Mouse (Mus musculus) limb, embryonic 13.5 days (tissue): ENCODE results near the gene Itpr3. TPM values are rescaled to one million over a fixed set of nuclear protein-coding genes. Genes with fewer than 3 reads are reported as not detected.

Source experiments
- ATAC-seq: fragments of 200-750 bp; cut with Nextera tagmentation; 2 replicates; pipeline ENCODE4 v1.8.0; 2017; ENCODE audit warnings: low read depth, moderate number of reproducible peaks, moderate TSS enrichment; ENCODE audit not compliant: low FRiP score
- H3K27ac ChIP-seq: fragments of 300-500 bp; sonication (generic); 2 replicates; pipeline ENCODE4 v1.5.1; 2015; ENCODE audit warnings: inconsistent platforms, mild to moderate bottlenecking, moderate library complexity
- H3K27me3 ChIP-seq: fragments of 300-500 bp; sonication (generic); 2 replicates; pipeline ENCODE4 v1.6.1; 2015; ENCODE audit warnings: mild to moderate bottlenecking, inconsistent platforms
- H3K36me3 ChIP-seq: fragments of 300-500 bp; sonication (generic); 2 replicates; pipeline ENCODE4 v1.6.1; 2015; ENCODE audit warnings: inconsistent platforms, mild to moderate bottlenecking, moderate library complexity
- H3K4me1 ChIP-seq: fragments of 300-500 bp; sonication (generic); 2 replicates; pipeline ENCODE4 v1.6.1; 2015; ENCODE audit warnings: inconsistent platforms
- H3K4me2 ChIP-seq: fragments of 300-500 bp; sonication (generic); replicated peaks from 2 replicates; pipeline ENCODE4 v1.6.1; 2015; ENCODE audit warnings: inconsistent platforms, mild to moderate bottlenecking, moderate library complexity
- H3K4me3 ChIP-seq: fragments of 300-500 bp; sonication (generic); 2 replicates; pipeline ENCODE4 v1.5.1; 2015; ENCODE audit warnings: moderate library complexity, mild to moderate bottlenecking, inconsistent platforms
- H3K9ac ChIP-seq: fragments of 300-500 bp; sonication (generic); 2 replicates; pipeline ENCODE4 v1.6.1; 2015; ENCODE audit warnings: mild to moderate bottlenecking, inconsistent platforms
- H3K9me3 ChIP-seq: fragments of 300-500 bp; sonication (generic); 2 replicates; pipeline ENCODE4 v1.6.1; 2016; ENCODE audit warnings: inconsistent platforms
- WGBS: fragments of 180-500 bp; shearing (Covaris S2); methylation state at CpG from one replicate; pipeline ENCODE4 v1.1.7; 2015; 5-methylcytosine and 5-hydroxymethylcytosine counted together
- polyA plus RNA-seq: library from polyadenylated mRNA; unstranded; fragments of >200 nt; fragmentation: Nextera tagmentation; extraction: Ambion mirVana; gene quantifications from 2 replicates; pipeline ENCODE4 v1.2.1, GENCODE M21; 2015

Gene Itpr3
- polyA plus RNA-seq, 1 experiment from 2014 or later, result 3.3 TPM

GRCm38 (mm10) chr17:27105698-27106470 is 48.8 kb downstream of the Itpr3 start:
- WGBS, result 77% methylated on average over 16 of the region's 18 CpGs

DNA sequence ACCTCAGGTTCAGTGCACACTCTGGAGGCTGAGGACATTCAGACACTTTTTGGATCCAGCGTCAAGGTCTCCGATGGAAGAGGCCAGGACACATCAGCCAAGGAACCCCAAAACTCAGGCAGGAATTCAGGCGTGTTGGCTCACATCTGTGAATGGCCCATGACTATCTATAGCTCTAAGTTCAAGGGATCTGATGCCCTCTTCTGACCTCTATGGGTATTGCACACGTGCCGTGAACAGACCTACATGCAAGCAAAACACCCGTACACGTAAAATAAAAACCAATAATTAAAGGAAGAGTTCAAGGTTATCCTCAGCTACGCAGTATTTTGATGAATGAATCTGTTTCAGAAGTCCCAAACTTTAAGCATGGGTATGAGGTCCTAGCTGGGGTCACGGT is 49.6 kb downstream of the Itpr3 start:
- Histone ChIP-seq H3K9ac (no peak overlapping the region), H3K4me2 (no peak overlapping the region), H3K4me3 (no peak overlapping the region), H3K27ac (no peak overlapping the region), H3K4me1 (peaks cover 10% of the 10 kb centered on the region; the same call in 1 of the 2 replicates), H3K9me3 (no peaks in the 10 kb centered on the region), H3K27me3 (no peaks in the 10 kb centered on the region), H3K36me3 (peaks cover 26% of the 10 kb centered on the region)
- ATAC-seq, result no peak
- WGBS, result 83% methylated on average over 9 of the region's 9 CpGs

More at GRCm38 (mm10) chr17:27105698-27106470, 48.8 kb downstream of the Itpr3 start:
- no peak overlapping the region for H3K9ac ChIP-seq
- no peaks in the 10 kb centered on the region for H3K9me3 ChIP-seq
- H3K4me2 ChIP-seq, result no peak overlapping the region
- no peaks in the 10 kb centered on the region for H3K27me3 ChIP-seq
- H3K4me1 ChIP-seq, result peaks cover 10% of the 10 kb centered on the region; the same call in 1 of the 2 replicates
- no peak overlapping the region for H3K27ac ChIP-seq
- H3K36me3 ChIP-seq, result peaks cover 17% of the 10 kb centered on the region
- no peak overlapping the region for H3K4me3 ChIP-seq
- ATAC-seq, result no peak

- 82% methylated on average over 6 of the region's 6 CpGs for WGBS
- Histone ChIP-seq H3K27ac (no peak overlapping the region), H3K4me3 (no peak overlapping the region), H3K4me1 (0 out of 2 replicates have a peak, but pooled peaks cover 5% of the 10 kb centered on the region), H3K9me3 (no peaks in the 10 kb centered on the region), H3K9ac (no peak overlapping the region), H3K27me3 (no peaks in the 10 kb centered on the region), H3K36me3 (peaks cover 32% of the 10 kb centered on the region), H3K4me2 (no peak overlapping the region)
- no peak for ATAC-seq
Measured at GRCm38 (mm10) chr17:27107936-27108335, 50.8 kb downstream of the Itpr3 start.

- no peaks in the 10 kb centered on the region for H3K4me1 ChIP-seq
- no peak for ATAC-seq
- no peak overlapping the region for H3K4me3 ChIP-seq
- no peaks in the 10 kb centered on the region for H3K27me3 ChIP-seq
- H3K9ac ChIP-seq, result no peak overlapping the region
- no peaks in the 10 kb centered on the region for H3K9me3 ChIP-seq
- no peak overlapping the region for H3K27ac ChIP-seq
- 91% methylated on average over 7 of the region's 7 CpGs for WGBS
- peaks cover 50% of the 10 kb centered on the region for H3K36me3 ChIP-seq
- no peak overlapping the region for H3K4me2 ChIP-seq
Measured at GRCm38 (mm10) chr17:27110072-27110471, 53.0 kb downstream of the Itpr3 start.

DNA sequence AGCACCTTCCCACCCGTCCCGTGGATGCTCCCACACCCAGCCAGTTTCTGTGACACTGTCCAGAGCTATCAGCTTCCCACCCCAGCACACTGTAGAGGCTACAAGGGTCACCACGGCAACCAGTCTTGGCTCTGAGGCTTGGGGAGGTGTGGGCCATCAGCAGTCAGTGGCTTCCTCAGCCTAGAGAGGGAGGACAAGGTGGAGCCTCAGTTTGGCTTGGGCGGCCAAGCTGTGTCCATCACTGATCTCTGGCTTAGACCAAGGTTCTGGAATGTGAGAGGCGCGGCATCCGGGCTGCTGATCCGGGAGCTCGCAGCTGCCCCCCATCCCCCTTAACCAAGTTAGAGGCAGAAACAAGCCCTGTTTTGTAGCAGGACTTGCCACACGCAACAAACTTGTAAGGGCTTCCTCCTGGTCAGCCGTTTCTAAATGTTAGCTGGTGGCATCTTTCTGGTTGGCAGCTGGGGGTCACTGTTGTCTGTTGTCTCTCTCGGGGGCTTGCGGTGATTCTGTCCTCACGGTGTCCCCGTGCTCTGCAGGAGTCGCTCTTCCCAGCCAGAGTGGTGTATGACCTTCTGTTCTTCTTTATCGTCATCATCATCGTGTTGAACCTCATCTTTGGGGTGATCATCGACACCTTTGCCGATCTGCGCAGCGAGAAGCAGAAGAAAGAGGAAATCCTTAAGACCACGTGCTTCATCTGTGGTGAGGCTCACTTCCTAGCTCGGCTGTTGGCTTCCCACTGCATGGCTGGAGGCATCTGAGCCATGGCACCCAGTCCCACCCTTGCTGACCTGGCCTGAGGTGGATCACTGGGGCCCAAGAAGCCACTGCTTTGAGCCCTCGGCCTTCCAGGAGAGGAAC is 61.8 kb downstream of the Itpr3 start:
- Histone ChIP-seq H3K27me3 (no peaks in the 10 kb centered on the region), H3K4me2 (no peak overlapping the region), H3K4me1 (peaks cover 13% of the 10 kb centered on the region), H3K36me3 (peaks cover 84% of the 10 kb centered on the region), H3K9ac (no peak overlapping the region), H3K4me3 (no peak overlapping the region), H3K9me3 (no peaks in the 10 kb centered on the region), H3K27ac (no peak overlapping the region)
- 88% methylated on average over 25 of the region's 25 CpGs for WGBS
- ATAC-seq, result no peak

DNA sequence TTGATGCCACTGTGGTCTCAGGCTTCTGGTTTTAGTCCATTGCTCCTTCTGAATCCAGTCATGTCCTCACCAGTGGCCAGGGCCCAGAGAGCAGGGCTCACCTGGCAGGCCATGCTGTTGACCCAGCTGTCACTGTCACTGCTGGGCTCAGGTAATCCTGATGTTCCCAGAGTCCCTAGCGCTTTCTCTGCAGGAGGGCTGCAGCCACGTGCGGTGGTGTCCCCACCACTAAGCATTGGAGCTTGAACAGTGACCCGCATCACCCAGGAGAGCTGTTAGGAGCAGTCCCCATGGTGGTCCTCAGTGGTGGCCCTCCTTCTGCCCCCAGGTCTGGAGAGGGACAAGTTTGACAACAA is 62.4 kb downstream of the Itpr3 start:
- WGBS, result 78% methylated on average over 4 of the region's 4 CpGs
- no peak for ATAC-seq
- Histone ChIP-seq H3K4me3 (no peak overlapping the region), H3K4me1 (peaks cover 14% of the 10 kb centered on the region), H3K9me3 (no peaks in the 10 kb centered on the region), H3K9ac (no peak overlapping the region), H3K36me3 (peaks cover 84% of the 10 kb centered on the region), H3K27ac (no peak overlapping the region), H3K4me2 (no peak overlapping the region), H3K27me3 (no peaks in the 10 kb centered on the region)

GRCm38 (mm10) chr17:27119954-27120353 is 62.9 kb downstream of the Itpr3 start:
- no peaks in the 10 kb centered on the region for H3K27me3 ChIP-seq
- ATAC-seq, result no peak
- H3K4me2 ChIP-seq, result no peak overlapping the region
- H3K9me3 ChIP-seq, result no peaks in the 10 kb centered on the region
- H3K4me1 ChIP-seq, result peaks cover 19% of the 10 kb centered on the region
- H3K27ac ChIP-seq, result no peak overlapping the region
- 72% methylated on average over 8 of the region's 8 CpGs for WGBS
- peaks cover 85% of the 10 kb centered on the region for H3K36me3 ChIP-seq
- 0 out of 2 replicates have a peak overlapping the region, but pooled peaks have one; percentile 19 for H3K9ac ChIP-seq
- H3K4me3 ChIP-seq, result no peak overlapping the region

GRCm38 (mm10) chr17:27120561-27121024 is 63.5 kb downstream of the Itpr3 start:
- WGBS, result 8% methylated on average over 18 of the region's 18 CpGs
- Histone ChIP-seq H3K4me3 (no peak overlapping the region), H3K27ac (no peak overlapping the region), H3K27me3 (no peaks in the 10 kb centered on the region), H3K36me3 (peaks cover 85% of the 10 kb centered on the region), H3K4me2 (0 out of 2 replicates have a peak overlapping the region, but pooled peaks have one; percentile 3), H3K9me3 (no peaks in the 10 kb centered on the region), H3K9ac (0 out of 2 replicates have a peak overlapping the region, but pooled peaks have one; percentile 19), H3K4me1 (peaks cover 25% of the 10 kb centered on the region)
- ATAC-seq, result no peak

DNA sequence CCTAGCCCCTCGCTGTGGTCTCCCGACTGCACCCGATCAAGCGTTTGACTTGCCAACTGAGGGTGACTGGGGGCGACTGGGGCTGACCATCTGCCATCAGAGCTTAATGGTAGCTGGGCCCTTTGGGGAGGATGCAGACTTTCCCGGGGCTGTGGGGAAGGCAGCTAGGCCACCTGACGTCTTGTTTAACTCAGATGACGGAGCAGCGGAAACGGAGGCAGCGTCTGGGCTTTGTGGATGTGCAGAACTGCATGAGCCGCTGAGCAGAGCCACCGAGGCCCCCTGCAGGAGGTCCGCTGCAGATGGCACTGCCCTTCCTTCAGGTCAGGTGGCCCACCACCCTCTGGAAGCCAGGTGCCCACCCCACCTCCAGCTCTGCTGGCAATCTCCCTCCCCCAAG is 64.2 kb downstream of the Itpr3 start:
- no peak overlapping the region for H3K27ac ChIP-seq
- H3K36me3 ChIP-seq, result peaks cover 83% of the 10 kb centered on the region
- H3K9ac ChIP-seq, result no peak overlapping the region
- no peak for ATAC-seq
- H3K27me3 ChIP-seq, result no peaks in the 10 kb centered on the region
- 56% methylated on average over 14 of the region's 14 CpGs for WGBS
- H3K9me3 ChIP-seq, result no peaks in the 10 kb centered on the region
- H3K4me1 ChIP-seq, result peaks cover 32% of the 10 kb centered on the region
- H3K4me2 ChIP-seq, result no peak overlapping the region
- no peak overlapping the region for H3K4me3 ChIP-seq

- H3K4me2 ChIP-seq, result no peak overlapping the region
- H3K4me1 ChIP-seq, result peaks cover 37% of the 10 kb centered on the region
- no peaks in the 10 kb centered on the region for H3K27me3 ChIP-seq
- ATAC-seq, result no peak
- no peaks in the 10 kb centered on the region for H3K9me3 ChIP-seq
- 75% methylated on average over 7 of the region's 7 CpGs for WGBS
- no peak overlapping the region for H3K4me3 ChIP-seq
- no peak overlapping the region for H3K27ac ChIP-seq
- peaks cover 78% of the 10 kb centered on the region for H3K36me3 ChIP-seq
- no peak overlapping the region for H3K9ac ChIP-seq
Measured at GRCm38 (mm10) chr17:27121781-27122180, 64.7 kb downstream of the Itpr3 start.

- Histone ChIP-seq H3K27ac (no peak overlapping the region), H3K9ac (no peak overlapping the region), H3K36me3 (peaks cover 71% of the 10 kb centered on the region), H3K4me2 (no peak overlapping the region), H3K9me3 (no peaks in the 10 kb centered on the region), H3K27me3 (no peaks in the 10 kb centered on the region), H3K4me3 (no peak overlapping the region), H3K4me1 (peaks cover 41% of the 10 kb centered on the region)
- WGBS, result 87% methylated on average over 11 of the region's 11 CpGs
- ATAC-seq, result no peak
Measured at GRCm38 (mm10) chr17:27122701-27123100, 65.6 kb downstream of the Itpr3 start.

DNA sequence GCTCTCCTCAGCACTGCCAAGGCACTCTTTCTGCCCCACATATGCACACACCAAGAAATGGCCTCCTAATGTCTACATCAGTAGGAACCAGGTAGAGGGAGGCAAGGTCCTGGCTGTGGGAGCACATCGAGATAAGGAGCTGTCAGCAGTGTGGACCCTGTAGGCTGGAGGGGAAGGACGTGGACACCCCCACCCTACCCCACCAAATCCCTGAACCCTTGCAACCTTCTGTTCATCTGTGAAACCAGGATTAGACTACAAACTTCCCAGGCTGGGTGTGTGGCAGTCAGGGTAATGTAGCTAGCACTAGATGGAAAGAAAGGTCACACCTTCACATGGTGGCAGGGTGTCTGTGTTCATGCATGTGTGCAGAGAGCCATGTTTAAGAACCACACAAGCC is 66.0 kb downstream of the Itpr3 start:
- 92% methylated on average over 2 of the region's 2 CpGs for WGBS
- Histone ChIP-seq H3K27me3 (no peaks in the 10 kb centered on the region), H3K9me3 (no peaks in the 10 kb centered on the region), H3K27ac (no peak overlapping the region), H3K4me2 (no peak overlapping the region), H3K36me3 (peaks cover 67% of the 10 kb centered on the region), H3K4me1 (peaks cover 44% of the 10 kb centered on the region), H3K4me3 (no peak overlapping the region), H3K9ac (no peak overlapping the region)
- no peak for ATAC-seq
